Mouse (Mus musculus): Measurements from ENCODE around the gene Asb1.

Asb1 gene

DNA sequence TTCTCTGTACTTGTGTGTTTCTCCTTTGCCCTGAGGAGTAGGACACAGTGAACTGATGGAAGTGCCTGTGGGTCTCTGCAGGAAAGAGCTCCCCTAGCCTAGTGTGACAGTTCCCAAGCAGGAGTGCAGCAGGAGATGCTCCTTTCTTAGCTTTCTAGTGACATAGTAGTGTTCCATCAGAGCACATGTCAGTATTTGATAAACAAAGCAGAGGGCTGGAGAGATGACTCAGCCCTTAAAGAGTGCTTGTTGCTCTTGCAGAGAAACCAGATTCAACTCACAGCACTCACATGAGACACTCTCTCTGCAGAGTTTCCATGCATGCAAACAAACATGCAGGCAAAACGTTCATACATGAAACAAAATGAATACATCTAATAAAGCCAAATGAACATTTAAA is 4.9 kb downstream of the Asb1 start:
- DNase-seq (ENCODE audit: low read depth, low spot score) = peak; percentile 58

DNA sequence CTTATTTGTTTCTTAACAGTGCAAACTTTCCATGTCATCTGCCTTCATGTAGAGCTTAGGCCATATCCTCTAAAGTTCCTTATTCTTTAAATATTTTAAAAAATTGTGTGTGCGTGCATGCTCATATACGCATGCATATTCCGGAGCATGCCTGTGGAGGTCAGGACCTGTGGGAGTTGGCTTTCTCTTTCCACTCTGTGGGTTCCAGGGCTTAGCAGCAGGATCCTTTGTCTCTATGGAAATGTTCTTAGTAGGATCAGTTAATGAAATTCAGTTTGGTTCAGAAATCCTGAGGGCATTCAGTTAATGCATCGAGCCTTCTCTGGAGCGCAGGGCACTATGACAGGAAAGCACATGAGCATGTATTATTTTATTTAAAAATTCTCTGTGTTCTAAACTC is 7.2 kb downstream of the Asb1 start:
- no peak for DNase-seq (ENCODE audit: low read depth, low spot score)

DNA sequence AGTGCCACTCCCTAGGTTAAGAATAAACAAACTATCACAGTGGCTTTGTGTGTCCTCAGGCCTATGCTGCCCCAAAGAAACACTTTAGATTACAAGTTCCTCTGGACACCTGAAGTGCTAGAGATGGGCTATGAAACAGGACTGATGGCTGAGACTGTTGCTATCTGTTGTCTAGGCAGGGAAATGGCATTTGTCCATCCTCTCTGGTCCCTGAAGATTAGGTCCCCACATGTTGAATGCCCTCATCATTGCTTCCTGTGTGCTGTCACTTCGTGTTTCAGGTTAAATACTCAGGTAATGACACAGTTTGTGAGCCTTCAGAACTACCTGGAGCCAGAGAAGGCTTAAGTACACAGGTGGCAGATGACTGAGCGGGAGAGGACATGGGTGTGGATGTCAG is 8.7 kb downstream of the Asb1 start:
- no peak for DNase-seq (ENCODE audit: low read depth, low spot score)

DNA sequence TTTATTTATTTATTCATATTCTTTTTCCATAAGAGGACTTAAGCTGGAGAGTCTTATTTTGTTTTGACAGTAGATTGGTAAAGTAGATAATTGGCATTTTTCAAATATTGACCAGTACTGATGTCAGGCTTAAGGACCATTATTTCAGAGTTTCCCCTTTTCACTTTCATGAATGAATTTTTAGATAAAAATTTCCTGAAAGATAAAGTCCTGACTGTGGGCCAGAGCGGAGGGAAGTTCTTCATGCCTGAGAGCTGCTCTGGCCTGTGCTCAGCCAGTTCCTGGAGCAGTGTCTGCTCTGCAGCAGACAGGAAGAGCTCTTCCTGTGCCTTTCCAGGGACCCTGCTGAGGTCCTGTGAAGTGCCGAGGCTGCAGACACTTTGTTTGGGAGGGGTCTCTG is 16.8 kb downstream of the Asb1 start:
- DNase-seq (ENCODE audit: low read depth, low spot score) = no peak

DNA sequence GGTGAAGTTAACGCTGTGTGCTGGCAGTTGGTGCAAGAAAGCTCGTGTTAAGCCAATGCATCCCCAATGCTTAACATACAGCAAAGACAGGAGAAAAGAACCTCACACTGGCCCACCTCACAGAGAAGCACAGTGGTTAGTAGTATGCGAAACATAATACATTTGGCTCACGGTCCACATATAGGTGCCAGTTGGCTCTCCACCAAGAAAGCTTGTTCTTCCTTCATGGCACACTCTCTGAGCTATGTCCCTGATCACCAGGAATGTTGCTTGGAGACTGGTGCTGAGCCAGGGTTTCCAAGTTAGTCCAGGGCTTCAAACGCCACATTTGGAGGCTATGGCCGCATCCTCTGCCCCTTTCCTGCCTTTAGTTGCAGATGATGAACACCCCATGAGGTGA is 20.9 kb downstream of the Asb1 start:
- no peak for DNase-seq (ENCODE audit: low read depth, low spot score)

DNA sequence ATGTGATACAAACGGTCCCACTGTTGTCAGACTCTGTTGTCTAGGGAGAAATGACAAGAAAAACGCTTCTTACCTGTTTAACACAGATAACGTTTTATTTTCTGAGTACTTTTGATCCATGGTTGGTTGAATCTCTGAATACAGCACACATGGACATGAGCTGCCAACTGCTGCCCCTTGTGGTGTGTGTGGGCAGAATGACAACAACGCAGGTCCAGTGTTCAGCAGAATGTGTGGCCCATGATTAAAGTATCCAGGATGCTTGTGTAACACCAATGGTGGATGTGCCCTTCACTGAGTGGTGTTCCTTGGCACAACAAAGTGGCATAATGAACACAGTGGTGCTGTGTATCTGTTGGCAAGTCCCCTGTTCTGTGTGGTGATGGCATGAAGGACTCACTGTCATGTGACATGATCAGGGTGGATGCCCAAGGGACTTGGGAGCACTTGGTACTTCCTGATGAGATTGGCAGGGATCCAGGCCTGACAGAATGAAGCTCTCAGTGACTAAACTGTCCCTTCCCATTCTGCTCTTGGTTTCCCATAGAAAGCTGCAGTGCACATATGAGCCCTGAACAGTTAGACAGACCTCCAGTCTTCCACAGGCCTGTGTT is 22.7 kb downstream of the Asb1 start:
- DNase-seq (ENCODE audit: low read depth, low spot score) = no peak

DNA sequence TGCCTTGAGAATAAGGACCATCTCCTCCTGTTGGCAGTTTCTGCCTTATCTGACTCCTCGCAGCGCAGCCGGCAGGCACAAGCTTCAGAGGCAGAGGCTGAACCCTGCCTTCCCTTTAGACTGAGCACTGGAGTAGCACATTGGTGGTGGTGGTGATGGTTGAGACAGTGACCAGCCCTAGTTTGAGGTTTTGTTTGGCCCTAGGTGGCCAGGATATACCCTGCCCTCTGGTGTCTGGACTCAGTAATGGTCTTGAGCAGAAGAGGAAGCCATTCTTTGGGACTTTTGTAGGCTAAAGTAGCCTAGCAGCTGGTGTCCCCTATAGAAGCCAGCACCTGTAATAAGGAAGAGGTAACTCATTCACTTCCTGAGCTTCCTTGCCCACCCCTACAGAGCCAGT is 23.7 kb downstream of the Asb1 start:
- no peak for DNase-seq (ENCODE audit: low read depth, low spot score)

DNA sequence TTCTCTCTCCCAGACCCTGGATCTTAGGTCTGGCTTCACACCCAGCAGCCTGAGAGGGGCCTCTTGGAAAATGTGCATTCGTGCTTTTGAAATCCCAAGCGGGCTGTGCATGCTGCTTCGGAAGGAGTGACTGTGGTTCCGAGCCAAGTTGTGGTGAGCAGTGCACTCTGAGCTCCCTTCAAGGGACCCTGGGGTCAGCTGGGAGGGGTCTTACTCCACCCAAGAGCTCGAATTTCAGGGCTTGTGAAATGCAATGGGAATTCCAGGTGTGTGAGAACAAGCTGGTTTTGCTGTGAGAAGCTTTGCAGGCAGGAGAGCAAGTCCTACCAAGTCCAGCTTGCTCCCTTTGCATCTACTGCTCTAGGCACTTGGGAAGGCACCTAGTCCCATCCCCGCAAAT is 24.3 kb downstream of the Asb1 start:
- no peak for DNase-seq (ENCODE audit: low read depth, low spot score)

DNA sequence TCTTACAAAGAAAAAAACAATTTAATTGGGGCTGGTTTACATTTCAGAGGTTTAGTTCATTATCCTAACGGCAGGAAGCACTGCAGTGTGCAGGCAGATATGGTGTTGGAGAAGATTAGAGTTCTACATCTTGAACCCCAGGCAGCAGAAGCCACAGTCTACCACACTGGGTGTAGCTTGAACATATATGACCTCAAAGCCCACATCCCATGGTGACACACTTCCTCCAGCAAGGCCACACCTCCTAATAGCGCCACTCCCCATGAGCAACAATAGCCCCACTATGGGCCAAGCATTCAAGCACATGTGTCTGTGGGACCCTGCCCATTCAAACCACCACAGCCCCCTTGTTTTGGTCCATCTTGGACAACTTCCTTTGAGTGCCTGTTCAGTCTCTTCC is 26.9 kb downstream of the Asb1 start:
- no peak for DNase-seq (ENCODE audit: low read depth, low spot score)

DNA sequence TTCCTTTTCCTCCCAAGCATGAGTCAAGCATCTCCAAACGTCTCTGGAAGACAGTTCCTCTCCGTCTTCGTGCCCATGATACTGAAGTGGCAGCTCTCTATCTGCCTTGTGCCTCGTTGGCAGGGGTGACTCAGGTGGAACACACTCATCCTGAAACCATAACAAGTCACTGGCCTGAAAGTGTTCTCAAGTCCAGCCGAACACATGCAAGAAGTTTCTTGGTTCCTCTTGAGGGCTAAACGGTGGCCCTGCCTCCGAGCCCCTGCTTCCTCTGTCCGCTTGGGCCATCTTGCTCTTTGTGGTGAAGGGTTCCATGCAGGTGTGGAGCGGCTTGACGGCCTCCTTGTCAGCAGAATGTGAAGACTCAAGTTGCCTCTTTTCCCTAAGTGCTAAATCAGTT is 32.1 kb downstream of the Asb1 start:
- no peak for DNase-seq (ENCODE audit: low read depth, low spot score)

DNA sequence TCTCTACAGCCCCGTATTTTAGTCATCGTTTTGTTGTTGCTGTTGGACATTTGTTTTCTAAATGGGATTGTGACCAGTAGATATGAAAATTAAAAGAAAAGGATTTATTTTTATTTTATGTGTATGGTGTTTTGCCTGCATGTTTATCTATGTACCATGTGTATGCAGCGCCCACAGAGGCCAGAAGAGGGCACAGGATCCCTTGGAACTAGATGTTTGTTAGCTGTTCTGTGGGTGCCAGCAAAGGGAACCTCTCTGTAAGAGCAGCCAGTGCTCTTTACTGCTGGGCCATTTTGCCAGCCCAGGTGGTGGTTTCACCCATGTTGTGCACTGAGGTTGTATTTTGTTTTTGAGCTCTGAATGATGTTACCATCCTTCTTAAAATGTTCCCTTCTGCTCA is 33.9 kb downstream of the Asb1 start:
- no peak for DNase-seq (ENCODE audit: low read depth, low spot score)

DNA sequence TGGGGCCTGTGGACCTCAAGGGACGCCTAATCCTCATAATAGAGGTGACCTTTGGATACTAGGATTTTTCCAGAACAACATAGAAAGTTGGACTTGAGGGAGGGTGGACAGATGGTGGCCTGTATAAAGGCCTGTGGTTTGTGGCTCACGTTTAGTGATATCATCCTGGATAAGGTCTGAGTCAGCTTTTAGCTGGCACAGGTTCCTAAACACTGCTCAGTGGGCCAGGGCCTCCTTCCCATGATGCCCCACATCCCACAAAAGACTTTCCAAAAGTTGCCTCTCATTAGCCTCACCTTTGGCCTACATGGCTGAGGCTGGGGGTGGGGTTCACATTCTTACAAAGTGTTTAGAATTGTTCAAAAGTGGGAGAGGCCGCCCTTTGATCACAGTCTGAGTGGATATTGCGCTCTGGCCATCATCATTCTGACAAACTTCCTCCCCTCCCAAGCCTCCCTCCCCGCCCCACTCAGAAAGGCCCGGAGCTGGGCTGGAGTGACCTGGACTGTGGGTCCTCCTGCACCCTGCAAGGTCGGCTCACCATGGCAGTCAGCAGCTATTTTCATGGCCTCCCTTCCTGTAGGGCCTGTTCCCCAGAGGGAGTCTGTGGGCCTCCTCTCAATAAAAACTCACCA is 37.7 kb downstream of the Asb1 start:
- DNase-seq (ENCODE audit: low read depth, low spot score) = no peak

DNA sequence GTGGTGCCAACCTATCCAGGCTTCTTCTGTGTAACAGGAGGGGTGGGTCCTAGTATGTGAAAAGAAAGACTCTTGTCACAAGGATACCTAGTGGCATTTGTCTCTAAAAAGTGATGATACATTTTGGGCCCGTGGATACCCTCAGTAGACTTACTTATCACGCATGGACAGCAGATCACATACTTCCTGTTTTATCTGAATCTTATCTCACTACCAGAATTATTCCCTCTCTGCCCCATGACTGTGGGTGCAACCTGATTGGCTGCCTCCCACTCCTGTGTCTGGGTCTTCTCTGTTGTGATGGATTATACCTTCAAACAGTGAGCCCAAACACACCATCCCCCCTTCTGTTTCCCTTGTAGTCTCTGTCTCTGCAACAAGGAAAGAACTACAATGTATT is 40.2 kb downstream of the Asb1 start:
- no peak for DNase-seq (ENCODE audit: low read depth, low spot score)

DNA sequence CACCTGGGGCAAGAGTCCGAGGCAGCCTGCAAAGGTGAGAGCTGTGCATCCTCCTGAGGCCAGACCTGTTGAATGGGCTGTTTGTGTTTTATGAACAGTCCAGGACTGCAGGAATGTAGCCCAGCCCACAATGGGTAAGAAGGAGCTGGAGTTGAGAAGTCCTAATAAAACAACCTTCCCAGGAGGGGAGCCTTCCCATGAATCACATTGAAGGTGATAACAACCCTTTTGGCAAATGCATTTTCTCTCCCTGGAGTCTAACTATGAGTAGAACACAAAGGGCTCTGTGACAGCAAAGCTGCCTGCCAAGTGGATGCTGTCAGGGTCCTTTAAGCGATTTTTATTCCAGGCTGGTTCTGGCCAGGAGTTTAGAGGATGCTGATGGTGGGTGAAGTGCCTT is 40.9 kb downstream of the Asb1 start:
- no peak for DNase-seq (ENCODE audit: low read depth, low spot score)

DNA sequence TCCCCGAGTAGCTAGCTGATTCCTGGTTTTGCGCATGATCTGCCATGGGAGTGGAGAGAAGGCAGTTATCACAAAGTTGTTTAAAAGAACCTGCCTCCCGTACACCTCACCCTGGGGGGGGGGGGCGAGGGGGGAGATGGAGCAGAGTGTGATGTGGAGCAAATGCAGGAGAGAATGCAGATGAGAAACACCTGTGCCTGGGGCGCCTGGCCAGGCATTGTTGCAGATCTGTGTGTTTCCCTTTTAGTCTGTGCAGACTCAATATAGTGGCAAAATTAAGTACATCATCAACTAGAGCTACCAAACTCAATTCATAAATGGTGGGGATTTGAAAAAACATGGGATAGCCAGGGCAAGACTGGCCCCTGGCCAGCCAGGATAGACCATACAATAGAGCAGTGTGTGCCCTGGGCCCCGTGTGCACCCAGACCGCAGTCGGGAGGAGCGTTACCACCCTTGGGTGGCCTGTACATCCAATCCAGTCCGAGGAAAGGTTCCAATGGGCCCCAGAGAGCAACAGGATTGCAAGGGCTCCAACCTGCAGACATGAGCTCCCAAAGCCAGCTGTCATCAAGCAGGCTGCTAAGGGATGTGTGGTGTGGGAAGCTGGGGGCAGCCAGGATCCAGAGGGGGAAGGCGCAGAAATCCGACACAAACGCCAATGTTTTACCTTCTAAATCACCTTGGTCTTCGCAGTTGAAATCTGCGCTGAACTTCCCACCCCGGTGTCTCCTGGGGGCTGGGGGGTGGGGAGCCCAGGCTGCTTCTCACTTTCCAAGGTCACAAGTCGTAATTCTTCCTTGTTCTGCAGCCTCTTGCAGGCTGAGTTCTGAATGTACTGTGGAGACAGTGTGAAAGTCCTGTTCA is 44.9 kb downstream of the Asb1 start:
- no peak for DNase-seq (ENCODE audit: low read depth, low spot score)

DNA sequence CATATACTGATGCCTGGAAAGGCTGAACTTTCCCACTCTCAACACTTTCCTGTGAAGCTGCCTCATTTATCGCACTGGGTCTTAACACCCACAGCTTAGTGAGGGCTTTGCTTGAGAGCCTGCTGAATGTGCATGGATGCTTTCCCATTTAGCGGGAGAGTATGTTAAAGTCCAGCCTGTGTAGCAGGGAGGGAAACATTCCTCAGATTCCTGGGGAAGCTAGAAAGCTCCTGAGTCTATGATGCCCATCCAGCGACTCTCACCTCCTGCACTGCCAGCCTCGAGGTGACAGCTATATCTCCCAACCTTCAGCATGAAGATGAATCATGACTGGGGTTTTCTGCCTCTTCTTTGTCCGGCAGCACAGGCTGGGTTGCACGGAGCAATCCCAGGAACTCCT is 49.4 kb downstream of the Asb1 start:
- DNase-seq (ENCODE audit: low read depth, low spot score) = no peak

DNA sequence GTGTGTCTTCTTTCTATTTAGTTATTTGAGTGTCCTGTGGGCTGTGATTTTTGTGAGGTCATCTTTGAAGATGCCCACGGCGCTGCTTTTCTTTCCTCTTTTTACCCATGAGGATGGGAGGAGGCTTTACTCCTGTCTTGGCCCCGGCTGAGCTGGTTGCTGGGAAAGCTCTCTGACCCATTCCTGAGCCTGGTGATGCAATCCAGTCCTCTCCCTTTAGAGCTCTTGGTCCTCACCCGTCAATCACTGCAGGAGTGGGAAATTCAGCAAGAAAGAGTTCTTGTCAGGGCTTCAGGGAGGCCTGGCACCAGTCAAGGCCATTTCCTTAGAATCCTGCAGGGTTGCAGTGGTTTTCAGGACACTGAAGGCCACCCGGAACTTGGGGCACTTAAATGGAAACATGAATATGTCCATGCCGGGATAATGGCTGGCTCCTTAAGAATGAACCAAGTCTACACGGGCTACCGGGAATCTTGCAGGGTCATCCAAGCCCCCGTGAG is 55.2 kb downstream of the Asb1 start:
- DNase-seq (ENCODE audit: low read depth, low spot score) = no peak

DNA sequence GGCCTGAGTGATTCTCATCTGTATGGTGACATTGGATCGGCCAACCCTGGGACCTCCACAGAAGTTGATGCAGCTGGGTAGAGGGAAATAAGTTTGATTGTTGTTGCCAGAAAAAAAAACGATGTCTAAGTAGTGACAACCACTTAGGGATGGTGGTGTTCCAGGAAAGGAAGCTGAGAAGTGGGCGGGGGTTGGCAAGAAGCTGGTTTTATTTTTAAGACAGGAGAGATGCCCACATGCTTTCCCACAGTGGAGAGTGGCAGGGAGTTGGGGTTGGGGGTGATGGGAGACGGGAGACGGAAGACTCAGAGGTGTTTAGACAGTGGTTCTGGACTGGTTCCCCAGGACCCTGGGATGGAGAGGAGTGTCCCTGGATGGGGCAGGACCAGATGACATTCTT is 57.3 kb downstream of the Asb1 start:
- DNase-seq (ENCODE audit: low read depth, low spot score) = no peak

DNA sequence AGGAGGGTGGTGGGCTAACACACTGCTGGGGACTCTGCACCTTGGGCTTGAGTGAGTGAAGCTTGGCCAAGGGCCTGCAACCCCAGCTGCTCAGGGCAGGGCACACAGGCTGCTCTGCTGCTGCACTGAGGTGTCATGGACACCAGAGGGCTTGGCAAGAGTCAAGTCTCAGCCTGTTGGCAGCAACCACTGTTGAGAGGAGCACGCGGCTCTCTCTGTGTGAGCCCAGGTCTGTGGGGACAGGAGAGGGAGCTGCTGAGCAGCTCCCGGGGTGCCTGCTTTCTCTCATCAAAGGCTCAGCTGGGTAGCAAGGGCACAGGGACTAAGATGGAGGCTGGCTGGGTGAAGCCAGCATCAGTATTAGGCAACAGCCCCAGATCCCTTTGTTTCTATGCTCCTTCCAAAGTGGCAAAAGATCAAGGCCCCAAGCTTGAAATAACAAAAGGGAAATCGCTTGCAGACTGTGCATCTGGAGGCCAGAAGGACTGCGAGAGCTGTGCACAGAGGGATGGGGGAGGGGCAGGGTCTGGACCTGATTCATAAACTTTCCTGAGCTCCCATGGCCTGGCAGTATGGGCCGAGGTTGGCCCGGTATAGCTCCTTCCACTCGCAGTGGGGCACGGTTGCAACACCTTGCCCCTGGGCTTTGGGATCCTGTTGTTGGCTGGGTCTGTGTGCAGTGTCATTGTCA is 60.5 kb downstream of the Asb1 start:
- DNase-seq (ENCODE audit: low read depth, low spot score) = no peak

DNA sequence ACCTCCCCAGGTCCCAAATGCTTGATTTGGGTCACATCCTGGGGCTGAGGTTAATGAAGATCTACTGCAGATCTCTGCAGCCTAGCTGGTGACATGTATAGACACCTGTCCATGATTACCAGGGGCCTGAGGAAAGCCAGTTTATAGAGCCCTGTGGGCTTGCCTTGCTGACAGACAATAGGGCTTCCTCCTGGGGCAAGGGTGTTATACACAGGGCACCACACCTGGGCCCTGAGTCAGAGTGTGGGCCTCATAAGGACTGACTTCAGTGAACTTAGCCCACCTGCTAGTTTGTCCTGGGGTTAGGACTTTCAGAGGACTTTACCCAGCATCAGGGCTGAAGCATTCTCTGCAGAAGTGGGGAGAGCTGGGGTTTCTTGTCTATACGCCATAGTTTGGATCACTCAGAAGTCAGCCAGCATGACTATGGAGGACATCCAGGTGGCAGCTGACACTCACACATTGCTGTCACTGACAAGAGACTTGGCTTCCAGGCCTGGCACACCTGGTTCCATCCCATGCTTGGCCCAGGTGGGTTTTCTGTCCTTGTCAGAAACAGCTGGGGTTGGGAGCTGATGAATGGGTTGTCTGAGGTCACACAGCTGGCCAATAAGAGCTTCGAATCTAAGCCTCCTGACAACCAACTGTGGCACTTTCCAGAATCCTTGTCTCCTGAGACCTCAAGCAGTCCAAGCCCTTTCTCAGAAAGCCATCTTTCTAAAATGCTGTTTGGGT is 61.2 kb downstream of the Asb1 start:
- no peak for DNase-seq (ENCODE audit: low read depth, low spot score)

DNA sequence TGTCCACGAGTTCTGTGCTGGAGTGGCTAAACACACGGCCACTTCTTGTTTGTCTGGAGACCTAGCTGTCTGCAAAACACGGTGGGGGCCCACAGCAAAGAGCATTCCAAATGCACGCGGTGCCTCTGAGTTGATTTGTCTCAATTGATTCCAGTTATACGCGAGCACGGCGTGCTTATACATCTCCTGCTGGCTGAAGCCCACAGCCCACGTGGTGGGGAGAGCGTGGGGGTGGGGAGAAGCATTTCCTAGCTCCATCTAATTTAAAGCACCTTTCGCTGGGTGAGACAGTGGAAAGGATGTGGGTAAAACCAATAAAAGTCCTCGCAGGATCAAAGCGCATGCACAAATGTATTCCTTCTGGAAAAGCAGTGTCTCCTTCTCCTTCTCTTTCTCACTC is 65.3 kb downstream of the Asb1 start:
- DNase-seq (ENCODE audit: low read depth, low spot score) = no peak

DNA sequence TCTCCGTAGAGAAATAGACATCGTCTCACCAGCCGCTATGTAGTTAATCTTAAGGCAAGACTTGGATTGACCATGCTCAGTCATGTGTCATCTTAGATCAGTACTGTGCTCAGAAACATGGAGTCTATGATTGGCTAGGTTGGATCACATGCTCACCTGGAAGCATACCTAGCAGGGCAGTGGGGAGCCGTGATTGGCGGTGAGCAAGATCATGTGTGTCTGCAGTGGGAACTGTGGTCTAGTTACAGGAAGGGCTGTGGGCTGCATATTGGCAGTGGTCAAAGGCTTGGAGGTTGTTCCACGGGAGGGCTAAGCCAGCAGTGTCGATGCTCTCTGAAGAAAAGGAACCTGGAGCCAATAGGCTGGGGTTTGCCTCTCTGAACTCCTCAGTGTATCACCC is 66.4 kb downstream of the Asb1 start:
- no peak for DNase-seq (ENCODE audit: low read depth, low spot score)
